Mouse (Mus musculus) stomach, postnatal 0 days (tissue): ENCODE results near the gene Mrpl46. TPM values are rescaled to one million over a fixed set of nuclear protein-coding genes. Genes with fewer than 3 reads are reported as not detected.

ENCODE experiments used
- ATAC-seq: fragments of 200-750 bp; cut with Nextera tagmentation; 2 replicates; pipeline ENCODE4 v1.8.0; 2017; ENCODE audit not compliant: low FRiP score, low TSS enrichment
- DNase-seq: peaks from one replicate; pipeline ENCODE4 v3.0.0-alpha.2; 2016; ENCODE audit warnings: low spot score
- H3K27ac ChIP-seq: fragments of 300-500 bp; sonication (generic); replicated peaks from 2 replicates; pipeline ENCODE4 v1.5.1; 2014; ENCODE audit warnings: mild to moderate bottlenecking, control low read depth
- H3K27me3 ChIP-seq: fragments of 300-500 bp; sonication (generic); 2 replicates; pipeline ENCODE4 v1.6.1; 2014; ENCODE audit warnings: low read length; ENCODE audit not compliant: control insufficient read depth, insufficient read depth
- H3K36me3 ChIP-seq: fragments of 300-500 bp; sonication (generic); 2 replicates; pipeline ENCODE4 v1.6.1; 2014; ENCODE audit warnings: low read length, mixed read lengths; ENCODE audit not compliant: control insufficient read depth, insufficient read depth
- H3K4me1 ChIP-seq: fragments of 300-500 bp; sonication (generic); replicated peaks from 2 replicates; pipeline ENCODE4 v1.6.1; 2014; ENCODE audit warnings: antibody characterized with exemption; ENCODE audit not compliant: control insufficient read depth, insufficient read depth
- H3K4me2 ChIP-seq: fragments of 300-500 bp; sonication (generic); replicated peaks from 2 replicates; pipeline ENCODE4 v1.6.1; 2014; ENCODE audit warnings: low read depth, mild to moderate bottlenecking, control low read depth, moderate library complexity
- H3K4me3 ChIP-seq: fragments of 300-500 bp; sonication (generic); 2 replicates; pipeline ENCODE4 v1.5.1; 2014; ENCODE audit warnings: low read depth, low read length, control low read depth
- H3K9ac ChIP-seq: fragments of 300-500 bp; sonication (generic); 2 replicates; pipeline ENCODE4 v1.6.1; 2014; ENCODE audit warnings: mild to moderate bottlenecking, low read length, control low read depth, mixed read lengths
- H3K9me3 ChIP-seq: fragments of 300-500 bp; sonication (generic); 2 replicates; pipeline ENCODE4 v1.6.1; 2016; ENCODE audit warnings: low read length; ENCODE audit not compliant: control insufficient read depth
- CTCF ChIP-seq: IDR thresholded peaks from 2 replicates; pipeline ENCODE4 v1.5.1; 2016; ENCODE audit warnings: antibody characterized with exemption, low read depth, mild to moderate bottlenecking, moderate library complexity
- EP300 ChIP-seq: optimal IDR thresholded peaks from 2 replicates; pipeline ENCODE3; 2016; ENCODE audit warnings: antibody characterized with exemption
- WGBS: fragments of 180-500 bp; shearing (Covaris S2); extraction: QIAGEN DNeasy Blood & Tissue Kit; methylation state at CpG from one replicate; pipeline ENCODE4 v1.1.7; 2014; 5-methylcytosine and 5-hydroxymethylcytosine counted together
- polyA plus RNA-seq: library from polyadenylated mRNA; unstranded; fragments of >200 nt; fragmentation: Nextera tagmentation; extraction: Ambion mirVana; gene quantifications from 2 replicates; pipeline ENCODE4 v1.2.1, GENCODE M21; 2015

Mrpl46 gene
- polyA plus RNA-seq, 1 experiment from 2014 or later, result 55.5 TPM

DNA sequence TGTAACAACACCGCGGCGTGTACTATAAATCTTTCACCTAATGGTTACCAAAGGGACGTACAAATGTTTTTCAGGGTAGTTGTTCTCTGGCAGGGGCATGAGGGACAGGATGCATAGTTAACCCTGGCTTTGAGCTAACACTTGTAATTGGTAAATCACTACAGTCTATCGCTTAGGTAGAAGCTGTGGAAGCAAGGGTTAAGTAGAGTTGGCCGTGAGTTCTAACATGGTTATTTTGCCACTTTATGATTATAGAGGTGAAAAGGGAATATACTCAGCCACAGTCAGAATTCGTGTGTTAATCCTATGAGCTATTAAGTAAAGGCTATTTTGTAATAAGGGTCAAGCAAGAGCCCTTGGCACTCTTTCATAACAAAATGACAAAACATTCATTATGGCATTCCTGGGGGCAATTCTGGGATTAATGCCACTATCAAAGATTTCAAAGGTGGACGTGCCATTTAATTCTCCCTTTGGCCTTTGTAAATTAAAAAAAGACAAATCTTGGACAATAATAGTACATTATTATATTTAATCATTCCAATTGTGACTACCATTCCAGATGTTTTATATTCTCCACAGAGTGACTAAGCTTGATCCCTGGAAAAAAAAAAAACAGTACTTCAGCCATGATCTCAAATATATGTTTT is 43.9 kb downstream of the Mrpl46 start:
- DNase-seq (no peak), ATAC-seq (no peak)
- Histone ChIP-seq H3K4me3 (no peak overlapping the region), H3K4me1 (no peaks in the 10 kb centered on the region), H3K27me3 (no peaks in the 10 kb centered on the region), H3K4me2 (no peak overlapping the region), H3K9ac (no peak overlapping the region), H3K9me3 (no peaks in the 10 kb centered on the region), H3K27ac (no peak overlapping the region), H3K36me3 (no peaks in the 10 kb centered on the region)
- no peak for TF ChIP-seq CTCF
- no peak for TF ChIP-seq EP300
- 72% methylated on average over 8 of the region's 8 CpGs for WGBS

DNA sequence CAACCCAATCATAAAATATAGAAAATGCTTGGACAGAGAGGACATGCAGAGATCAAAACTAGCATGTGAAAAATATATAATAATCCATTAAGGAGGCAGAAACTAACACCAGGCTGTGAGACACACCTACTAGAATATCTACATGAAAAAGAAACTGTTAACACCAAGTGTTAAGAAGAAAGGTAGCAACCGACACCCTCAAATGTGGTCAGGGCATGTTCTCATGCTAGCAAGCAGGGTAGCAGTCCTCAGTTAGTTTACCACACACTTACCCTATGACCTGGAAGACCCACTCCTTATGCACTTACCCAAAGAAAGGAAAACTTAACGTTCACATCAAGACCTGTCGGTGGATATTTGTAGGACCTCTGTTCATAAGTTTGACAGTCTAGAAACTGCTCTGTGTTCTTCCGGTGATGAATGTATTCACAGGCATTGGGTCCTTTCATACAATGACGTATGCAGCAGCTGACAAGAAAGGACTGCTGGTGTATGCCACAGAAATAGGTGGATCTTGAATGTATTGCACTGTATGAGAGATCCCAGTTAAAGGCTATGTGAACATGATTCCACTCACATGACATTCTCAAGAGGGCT is 45.6 kb downstream of the Mrpl46 start, which contains the start of gene Ntrk3:
Gene Ntrk3 (minus strand): TSS at position 399 of the 597 bp plus-strand sequence.
- no peak within 1 kb of the TSS for H3K4me2 ChIP-seq
- 78% methylated on average over 5 of the region's 5 CpGs for WGBS
- DNase-seq (no peak), ATAC-seq (no peak)
- H3K4me1 ChIP-seq, result no peaks in the 10 kb centered on the region
- TF ChIP-seq EP300 (no peak), CTCF (no peak)
- no peaks in the 10 kb centered on the region for H3K36me3 ChIP-seq
- no peak within 1 kb of the TSS for H3K27ac ChIP-seq
- no peaks in the 10 kb centered on the region for H3K9me3 ChIP-seq
- no peaks in the 10 kb centered on the region for H3K27me3 ChIP-seq
- H3K9ac ChIP-seq, result no peak within 1 kb of the TSS
- H3K4me3 ChIP-seq, result no peak within 1 kb of the TSS

DNA sequence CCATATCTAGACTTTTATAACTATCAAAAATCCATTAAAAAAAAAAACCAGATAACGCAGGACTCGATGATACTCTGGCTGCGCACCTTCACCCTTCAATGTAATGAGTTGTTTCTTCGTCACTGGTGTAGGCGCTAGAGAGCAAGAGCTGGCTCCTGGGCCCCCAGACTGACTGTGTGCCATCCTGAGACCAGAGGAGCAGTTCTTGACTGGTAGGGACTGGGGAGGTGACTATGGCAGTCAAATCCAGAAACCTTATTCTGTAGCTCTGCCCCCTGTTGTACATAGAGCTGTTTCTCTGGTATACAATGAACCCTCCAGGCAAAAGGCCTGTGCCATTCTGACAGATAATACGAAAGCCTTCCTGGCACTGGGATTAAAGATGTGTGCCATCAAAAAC is 46.1 kb downstream of the Mrpl46 start:
- Histone ChIP-seq H3K27ac (no peak overlapping the region), H3K9me3 (no peaks in the 10 kb centered on the region), H3K27me3 (no peaks in the 10 kb centered on the region), H3K4me1 (no peaks in the 10 kb centered on the region), H3K36me3 (no peaks in the 10 kb centered on the region), H3K4me3 (no peak overlapping the region), H3K4me2 (no peak overlapping the region), H3K9ac (no peak overlapping the region)
- 87% methylated on average over 6 of the region's 6 CpGs for WGBS
- TF ChIP-seq CTCF (no peak), EP300 (no peak)
- no peak for ATAC-seq
- DNase-seq, result no peak

DNA sequence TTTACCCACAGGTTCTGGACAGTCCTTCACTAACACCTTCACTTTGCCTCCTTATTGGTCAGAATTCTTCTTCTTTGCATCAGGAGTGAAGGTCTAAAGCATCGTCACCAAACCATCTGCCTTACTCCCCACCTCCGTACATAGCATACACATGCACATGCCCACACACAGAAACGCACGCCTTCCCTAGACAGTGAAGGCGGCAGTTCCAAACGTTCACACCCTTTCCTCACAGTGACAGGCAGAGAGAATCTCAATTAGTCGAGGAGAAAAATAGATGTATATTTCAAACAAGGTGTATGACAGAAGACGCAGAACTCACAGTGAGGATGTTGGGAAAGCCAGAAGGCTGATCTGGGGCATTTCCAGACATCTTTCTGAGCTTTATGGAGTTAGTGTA is 51.9 kb downstream of the Mrpl46 start:
- no peak overlapping the region for H3K4me3 ChIP-seq
- H3K9ac ChIP-seq, result no peak overlapping the region
- H3K9me3 ChIP-seq, result no peaks in the 10 kb centered on the region
- DNase-seq (no peak), ATAC-seq (no peak)
- H3K4me1 ChIP-seq, result no peaks in the 10 kb centered on the region
- TF ChIP-seq CTCF, result no peak
- no peak for TF ChIP-seq EP300
- H3K27me3 ChIP-seq, result no peaks in the 10 kb centered on the region
- no peaks in the 10 kb centered on the region for H3K36me3 ChIP-seq
- 68% methylated on average over 8 of the region's 8 CpGs for WGBS
- no peak overlapping the region for H3K27ac ChIP-seq
- no peak overlapping the region for H3K4me2 ChIP-seq

Other genes starting within 250 kb of the Mrpl46 start
- gene Ntrk3, start 45.5 kb downstream of the Mrpl46 start, polyA plus RNA-seq, result 2.2 and 2.9 TPM in 2 replicates
- 40.0 and 41.1 TPM in 2 replicates for gene Mrps11, start 412 bp downstream of the Mrpl46 start, polyA plus RNA-seq
- 8.2 and 8.3 TPM in 2 replicates for gene Det1, start 63.7 kb upstream of the Mrpl46 start, polyA plus RNA-seq
- 25.8 and 27.0 TPM in 2 replicates for gene Aen, start 112.3 kb upstream of the Mrpl46 start, polyA plus RNA-seq
- 10.6 and 10.9 TPM in 2 replicates for gene Isg20, start 129.9 kb upstream of the Mrpl46 start, polyA plus RNA-seq